Mouse (Mus musculus) skeletal muscle tissue, adult 2 months (tissue): ENCODE data around the gene Sdk1.

Experiments
- DNase-seq: peaks from one replicate; pipeline ENCODE4 v3.0.0-alpha.2; 2012; ENCODE audit warnings: low read depth, low spot score

Sdk1 gene

DNA sequence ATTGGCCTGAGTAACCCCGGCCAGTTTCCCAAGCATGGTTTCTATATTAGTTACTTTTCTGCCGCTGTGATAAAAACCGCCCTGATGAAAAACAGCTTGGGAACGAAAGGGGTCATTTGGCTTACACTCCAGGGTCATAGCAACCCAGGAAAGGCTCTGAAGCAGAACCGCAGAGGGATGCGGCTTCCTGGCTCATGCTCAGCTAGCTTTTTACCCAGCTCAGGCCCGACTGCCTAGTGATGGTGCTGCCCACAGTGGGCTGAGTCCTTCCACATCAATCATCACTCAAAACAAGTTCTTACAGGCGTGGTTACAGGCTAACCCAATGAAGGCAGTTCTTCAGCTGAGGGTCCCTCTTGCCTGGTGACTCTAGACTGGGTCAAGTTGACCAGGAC lies 988.5 kb downstream of the Sdk1 start:
- DNase-seq: no peak

GRCm38 (mm10) chr5:142240288-142240687 lies 999.0 kb downstream of the Sdk1 start:
- no peak for DNase-seq

DNA sequence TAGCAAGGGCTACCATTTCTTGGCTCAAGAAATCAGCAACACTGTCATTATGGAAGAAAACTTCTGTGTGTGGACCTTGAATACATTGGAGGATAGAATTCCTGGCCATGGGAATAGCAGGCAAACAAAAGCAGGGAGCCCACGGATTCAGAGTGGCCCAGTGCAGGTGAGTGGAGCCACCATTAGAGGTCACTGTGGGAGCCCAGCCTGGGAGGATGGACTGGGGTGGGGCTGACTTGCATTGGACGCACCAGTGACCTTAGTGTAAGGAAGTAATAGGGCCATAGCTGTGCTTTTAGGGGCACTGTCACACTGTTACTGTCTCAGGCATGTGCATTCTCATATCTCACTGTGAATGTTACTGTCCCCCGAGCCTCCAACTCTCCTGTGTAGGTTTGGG lies 1001.3 kb downstream of the Sdk1 start:
- DNase-seq: no peak

DNA sequence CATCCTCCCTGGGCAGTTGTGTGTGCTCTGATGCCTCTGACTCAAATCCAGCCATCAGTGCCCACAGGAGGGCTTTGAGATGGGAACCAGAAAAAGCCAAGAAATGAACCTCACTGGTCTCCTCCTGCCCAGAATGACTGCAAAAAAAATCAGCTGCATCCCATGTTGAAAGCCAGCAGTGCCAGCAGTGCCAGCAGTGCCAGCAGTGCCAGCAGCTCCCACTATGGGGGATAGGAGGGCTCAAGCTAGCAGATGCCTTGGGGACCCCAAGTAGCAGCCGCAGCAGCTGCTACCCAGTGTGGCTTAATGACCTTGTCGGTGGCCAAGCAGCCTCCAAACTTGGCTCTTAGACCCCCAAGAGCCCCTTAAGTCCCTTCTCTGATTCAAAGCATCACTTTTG lies 1001.8 kb downstream of the Sdk1 start:
- DNase-seq: no peak

DNA sequence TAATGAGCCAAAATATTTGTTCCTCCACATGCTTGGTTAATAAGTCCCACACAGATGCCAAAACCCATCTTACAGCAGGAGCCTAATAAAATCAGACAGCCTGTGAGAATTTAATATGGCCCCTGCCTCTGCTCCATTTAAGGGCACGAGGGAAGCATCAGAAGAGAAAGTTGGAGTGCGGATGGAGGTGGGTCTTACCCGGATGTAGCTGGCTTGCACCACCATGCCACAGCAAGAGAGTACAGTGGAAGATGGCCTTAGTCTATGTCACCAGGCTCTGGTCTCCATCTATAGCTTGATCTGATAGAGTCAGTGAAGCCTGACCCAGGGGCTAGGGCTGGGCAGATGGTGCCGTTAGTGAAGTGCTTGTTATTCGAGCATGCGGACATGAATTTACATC lies 1014.9 kb downstream of the Sdk1 start:
- no peak for DNase-seq

- DNase-seq: no peak
Measured at GRCm38 (mm10) chr5:142258716-142259115, 1017.4 kb downstream of the Sdk1 start.

- DNase-seq: no peak
Measured at GRCm38 (mm10) chr5:142262060-142262459, 1020.8 kb downstream of the Sdk1 start.
